Mouse (Mus musculus) stomach, embryonic 16.5 days (tissue): ENCODE measurements at regions not wholly inside any gene's neighbourhood (a gene's known extent, or its start where the extent isn't known, plus 50 kb on each side); places are given as distances from the start of the nearest gene placed in this dataset.

ENCODE experiments used
- ATAC-seq: fragments of 200-750 bp; cut with Nextera tagmentation; 2 replicates; pipeline ENCODE4 v1.8.0; 2017; ENCODE audit warnings: moderate number of reproducible peaks, moderate TSS enrichment; ENCODE audit not compliant: insufficient read depth, low FRiP score
- H3K27ac ChIP-seq: fragments of 300-500 bp; sonication (generic); 2 replicates; pipeline ENCODE4 v1.5.1; 2014; ENCODE audit warnings: low read length
- H3K27me3 ChIP-seq: fragments of 300-500 bp; sonication (generic); 2 replicates; pipeline ENCODE4 v1.6.1; 2014; ENCODE audit warnings: low read length, control low read depth, mixed read lengths; ENCODE audit not compliant: control insufficient read depth, insufficient read depth
- H3K36me3 ChIP-seq: fragments of 300-500 bp; sonication (generic); 2 replicates; pipeline ENCODE4 v1.6.1; 2014; ENCODE audit warnings: low read length; ENCODE audit not compliant: control insufficient read depth, insufficient read depth
- H3K4me1 ChIP-seq: fragments of 300-500 bp; sonication (generic); 2 replicates; pipeline ENCODE4 v1.6.1; 2014; ENCODE audit warnings: low read length, control low read depth, mixed read lengths; ENCODE audit not compliant: control insufficient read depth, insufficient read depth
- H3K4me2 ChIP-seq: fragments of 300-500 bp; sonication (generic); 2 replicates; pipeline ENCODE4 v1.6.1; 2014; ENCODE audit warnings: low read depth, low read length, mixed read lengths
- H3K4me3 ChIP-seq: fragments of 300-500 bp; sonication (generic); replicated peaks from 2 replicates; pipeline ENCODE4 v1.5.1; 2014; ENCODE audit warnings: mild to moderate bottlenecking, low read length
- H3K9ac ChIP-seq: fragments of 300-500 bp; sonication (generic); 2 replicates; pipeline ENCODE4 v1.6.1; 2014; ENCODE audit warnings: low read length
- H3K9me3 ChIP-seq: fragments of 300-500 bp; sonication (generic); replicated peaks from 2 replicates; pipeline ENCODE4 v1.6.1; 2016; ENCODE audit warnings: low read length, control low read depth; ENCODE audit not compliant: control insufficient read depth
- WGBS: fragments of 180-500 bp; shearing (Covaris S2); extraction: QIAGEN DNeasy Blood & Tissue Kit; methylation state at CpG from one replicate; pipeline ENCODE4 v1.1.7; 2014; 5-methylcytosine and 5-hydroxymethylcytosine counted together

- H3K9ac ChIP-seq = no peak overlapping the region
- H3K4me1 ChIP-seq = no peaks in the 10 kb centered on the region
- H3K4me2 ChIP-seq = no peak overlapping the region
- H3K9me3 ChIP-seq = no peaks in the 10 kb centered on the region
- ATAC-seq = no peak
- no peak overlapping the region for H3K27ac ChIP-seq
- no peak overlapping the region for H3K4me3 ChIP-seq
- WGBS = 72% methylated on average over 1 of the region's 1 CpGs
- H3K27me3 ChIP-seq = no peaks in the 10 kb centered on the region
- H3K36me3 ChIP-seq = no peaks in the 10 kb centered on the region
Measured at GRCm38 (mm10) chr10:53852091-53852490, 101.2 kb upstream of the Fam184a start.

GRCm38 (mm10) chr10:53850568-53850967 lies 99.6 kb upstream of the Fam184a start:
- H3K4me3 ChIP-seq = no peak overlapping the region
- no peak overlapping the region for H3K9ac ChIP-seq
- no peak for ATAC-seq
- H3K36me3 ChIP-seq = no peaks in the 10 kb centered on the region
- H3K27me3 ChIP-seq = no peaks in the 10 kb centered on the region
- no peaks in the 10 kb centered on the region for H3K9me3 ChIP-seq
- H3K27ac ChIP-seq = no peak overlapping the region
- H3K4me2 ChIP-seq = no peak overlapping the region
- 57% methylated on average over 4 of the region's 4 CpGs for WGBS
- no peaks in the 10 kb centered on the region for H3K4me1 ChIP-seq

GRCm38 (mm10) chr10:53813244-53813620 lies 62.3 kb upstream of the Fam184a start:
- Histone ChIP-seq H3K4me3 (no peak overlapping the region), H3K36me3 (no peaks in the 10 kb centered on the region), H3K9me3 (no peaks in the 10 kb centered on the region), H3K27ac (no peak overlapping the region), H3K27me3 (no peaks in the 10 kb centered on the region), H3K4me2 (no peak overlapping the region), H3K9ac (no peak overlapping the region), H3K4me1 (0 out of 2 replicates have a peak, but pooled peaks cover 2% of the 10 kb centered on the region)
- ATAC-seq = no peak
- WGBS = 47% methylated on average over 2 of the region's 2 CpGs

GRCm38 (mm10) chr10:53812597-53813243 lies 61.8 kb upstream of the Fam184a start:
- ATAC-seq = no peak
- H3K4me2 ChIP-seq = 0 out of 2 replicates have a peak overlapping the region, but pooled peaks have one; percentile 16
- no peak overlapping the region for H3K9ac ChIP-seq
- no peaks in the 10 kb centered on the region for H3K9me3 ChIP-seq
- 0 out of 2 replicates have a peak, but pooled peaks cover 2% of the 10 kb centered on the region for H3K4me1 ChIP-seq
- 23% methylated on average over 7 of the region's 7 CpGs for WGBS
- H3K27ac ChIP-seq = no peak overlapping the region
- H3K4me3 ChIP-seq = no peak overlapping the region
- H3K36me3 ChIP-seq = no peaks in the 10 kb centered on the region
- H3K27me3 ChIP-seq = no peaks in the 10 kb centered on the region

- H3K4me3 ChIP-seq = no peak overlapping the region
- no peaks in the 10 kb centered on the region for H3K27me3 ChIP-seq
- no peaks in the 10 kb centered on the region for H3K36me3 ChIP-seq
- H3K9ac ChIP-seq = no peak overlapping the region
- H3K9me3 ChIP-seq = no peaks in the 10 kb centered on the region
- H3K4me2 ChIP-seq = no peak overlapping the region
- H3K27ac ChIP-seq = no peak overlapping the region
- ATAC-seq = no peak
- H3K4me1 ChIP-seq = 0 out of 2 replicates have a peak, but pooled peaks cover 2% of the 10 kb centered on the region
- 76% methylated on average over 14 of the region's 14 CpGs for WGBS
Measured at GRCm38 (mm10) chr10:53811904-53812596, 61.1 kb upstream of the Fam184a start.

- Histone ChIP-seq H3K4me1 (no peaks in the 10 kb centered on the region), H3K9me3 (no peaks in the 10 kb centered on the region), H3K36me3 (no peaks in the 10 kb centered on the region), H3K4me2 (no peak overlapping the region), H3K27ac (no peak overlapping the region), H3K4me3 (no peak overlapping the region), H3K9ac (no peak overlapping the region), H3K27me3 (no peaks in the 10 kb centered on the region)
- 56% methylated on average over 8 of the region's 8 CpGs for WGBS
- ATAC-seq = no peak
Measured at GRCm38 (mm10) chr10:53806697-53807096, 55.8 kb upstream of the Fam184a start.

GRCm38 (mm10) chr10:53801048-53801641 lies 50.2 kb upstream of the Fam184a start:
- Histone ChIP-seq H3K4me3 (no peak overlapping the region), H3K4me1 (no peaks in the 10 kb centered on the region), H3K4me2 (no peak overlapping the region), H3K9me3 (no peaks in the 10 kb centered on the region), H3K36me3 (no peaks in the 10 kb centered on the region), H3K27me3 (no peaks in the 10 kb centered on the region), H3K9ac (no peak overlapping the region), H3K27ac (no peak overlapping the region)
- WGBS = 46% methylated on average over 7 of the region's 7 CpGs
- no peak for ATAC-seq
